Mouse (Mus musculus) ES-Bruce4 (cell line): Measurements from ENCODE around the gene Tsc22d4.

Experiments used
- CTCF ChIP-seq: IDR thresholded peaks from one replicate; pipeline ENCODE4 v1.8.1; 2011; ENCODE audit warnings: low read depth, low read length
- POLR2A ChIP-seq: IDR thresholded peaks from one replicate; pipeline ENCODE4 v1.8.1; 2011; ENCODE audit warnings: low read length; ENCODE audit not compliant: insufficient read depth

GRCm38 (mm10) chr5:137784546-137784945, 39.0 kb downstream of the Tsc22d4 start:
- TF ChIP-seq CTCF (no peak), POLR2A (no peak)
